Mouse (Mus musculus) midbrain, embryonic 13.5 days (tissue): ENCODE results near the gene Bmp2k. TPM values are rescaled to one million over a fixed set of nuclear protein-coding genes. Genes with fewer than 3 reads are reported as not detected.

Source experiments
- ATAC-seq: fragments of 200-750 bp; cut with Nextera tagmentation; 2 replicates; pipeline ENCODE4 v1.8.0; 2017; ENCODE audit warnings: mild to moderate bottlenecking, moderate TSS enrichment, moderate library complexity
- H3K27ac ChIP-seq: fragments of 300-500 bp; sonication (generic); 2 replicates; pipeline ENCODE4 v1.5.1; 2015; ENCODE audit warnings: inconsistent platforms, mild to moderate bottlenecking, moderate library complexity
- H3K27me3 ChIP-seq: fragments of 300-500 bp; sonication (generic); 2 replicates; pipeline ENCODE4 v1.6.1; 2015; ENCODE audit warnings: mild to moderate bottlenecking, inconsistent platforms
- H3K36me3 ChIP-seq: fragments of 300-500 bp; sonication (generic); 2 replicates; pipeline ENCODE4 v1.6.1; 2015; ENCODE audit warnings: mild to moderate bottlenecking, inconsistent platforms
- H3K4me1 ChIP-seq: fragments of 300-500 bp; sonication (generic); replicated peaks from 2 replicates; pipeline ENCODE4 v1.6.1; 2015; ENCODE audit warnings: inconsistent platforms
- H3K4me2 ChIP-seq: fragments of 300-500 bp; sonication (generic); replicated peaks from 2 replicates; pipeline ENCODE4 v1.6.1; 2015; ENCODE audit warnings: moderate library complexity, mild to moderate bottlenecking, inconsistent platforms
- H3K4me3 ChIP-seq: fragments of 300-500 bp; sonication (generic); replicated peaks from 2 replicates; pipeline ENCODE4 v1.5.1; 2015; ENCODE audit warnings: mild to moderate bottlenecking, inconsistent platforms
- H3K9ac ChIP-seq: fragments of 300-500 bp; sonication (generic); replicated peaks from 2 replicates; pipeline ENCODE4 v1.6.1; 2015; ENCODE audit warnings: mild to moderate bottlenecking, inconsistent platforms
- H3K9me3 ChIP-seq: fragments of 300-500 bp; sonication (generic); 2 replicates; pipeline ENCODE4 v1.6.1; 2016; ENCODE audit warnings: mild to moderate bottlenecking, inconsistent platforms
- WGBS: fragments of 180-500 bp; shearing (Covaris S2); methylation state at CpG from one replicate; pipeline ENCODE4 v1.1.7; 2015; 5-methylcytosine and 5-hydroxymethylcytosine counted together
- polyA plus RNA-seq: library from polyadenylated mRNA; unstranded; fragments of >200 nt; fragmentation: Nextera tagmentation; extraction: Ambion mirVana; gene quantifications from 2 replicates; pipeline ENCODE4 v1.2.1, GENCODE M21; 2015

Gene Bmp2k
- polyA plus RNA-seq, 1 experiment from 2014 or later, result 8.3 TPM

- 90% methylated on average over 3 of the region's 3 CpGs for WGBS
- ATAC-seq, result no peak
- Histone ChIP-seq H3K9ac (no peak overlapping the region), H3K27me3 (no peaks in the 10 kb centered on the region), H3K27ac (no peak overlapping the region), H3K4me2 (no peak overlapping the region), H3K36me3 (no peaks in the 10 kb centered on the region), H3K9me3 (no peaks in the 10 kb centered on the region), H3K4me3 (no peak overlapping the region), H3K4me1 (peaks cover 12% of the 10 kb centered on the region; the same call in 1 of the 2 replicates)
Observed at GRCm38 (mm10) chr5:96976150-96976549, 21.3 kb upstream of the Bmp2k start.

- no peaks in the 10 kb centered on the region for H3K36me3 ChIP-seq
- H3K4me3 ChIP-seq, result no peak overlapping the region
- no peak overlapping the region for H3K4me2 ChIP-seq
- no peaks in the 10 kb centered on the region for H3K27me3 ChIP-seq
- no peak overlapping the region for H3K9ac ChIP-seq
- H3K4me1 ChIP-seq, result peaks cover 12% of the 10 kb centered on the region; the same call in 1 of the 2 replicates
- ATAC-seq, result no peak
- 53% methylated on average over 13 of the region's 13 CpGs for WGBS
- no peaks in the 10 kb centered on the region for H3K9me3 ChIP-seq
- H3K27ac ChIP-seq, result no peak overlapping the region
Observed at GRCm38 (mm10) chr5:96979296-96980007, 18.0 kb upstream of the Bmp2k start.

GRCm38 (mm10) chr5:96980008-96980634 is 17.4 kb upstream of the Bmp2k start:
- no peaks in the 10 kb centered on the region for H3K9me3 ChIP-seq
- H3K27me3 ChIP-seq, result no peaks in the 10 kb centered on the region
- H3K4me2 ChIP-seq, result no peak overlapping the region
- H3K4me3 ChIP-seq, result no peak overlapping the region
- no peak overlapping the region for H3K9ac ChIP-seq
- H3K4me1 ChIP-seq, result peaks cover 12% of the 10 kb centered on the region; the same call in 1 of the 2 replicates
- ATAC-seq, result no peak
- 24% methylated on average over 15 of the region's 15 CpGs for WGBS
- H3K36me3 ChIP-seq, result no peaks in the 10 kb centered on the region
- no peak overlapping the region for H3K27ac ChIP-seq

GRCm38 (mm10) chr5:96981987-96982386 is 15.5 kb upstream of the Bmp2k start:
- Histone ChIP-seq H3K4me3 (no peak overlapping the region), H3K27me3 (no peaks in the 10 kb centered on the region), H3K4me2 (no peak overlapping the region), H3K36me3 (no peaks in the 10 kb centered on the region), H3K9me3 (no peaks in the 10 kb centered on the region), H3K27ac (no peak overlapping the region), H3K9ac (no peak overlapping the region), H3K4me1 (peaks cover 12% of the 10 kb centered on the region; the same call in 1 of the 2 replicates)
- ATAC-seq, result no peak
- 87% methylated on average over 3 of the region's 3 CpGs for WGBS

GRCm38 (mm10) chr5:96983142-96983541 is 14.3 kb upstream of the Bmp2k start:
- Histone ChIP-seq H3K9me3 (no peaks in the 10 kb centered on the region), H3K27ac (no peak overlapping the region)
- WGBS, result 88% methylated on average over 7 of the region's 7 CpGs

GRCm38 (mm10) chr5:96986850-96987249 is 10.6 kb upstream of the Bmp2k start:
- no peaks in the 10 kb centered on the region for H3K4me1 ChIP-seq
- H3K4me2 ChIP-seq, result no peak overlapping the region
- no peak for ATAC-seq
- H3K4me3 ChIP-seq, result no peak overlapping the region
- no peaks in the 10 kb centered on the region for H3K27me3 ChIP-seq
- H3K27ac ChIP-seq, result no peak overlapping the region
- H3K36me3 ChIP-seq, result no peaks in the 10 kb centered on the region
- H3K9ac ChIP-seq, result no peak overlapping the region
- no peaks in the 10 kb centered on the region for H3K9me3 ChIP-seq
- WGBS, result 93% methylated on average over 3 of the region's 3 CpGs

More at GRCm38 (mm10) chr5:96983142-96983541, 14.3 kb upstream of the Bmp2k start:
- no peak for ATAC-seq
- Histone ChIP-seq H3K9ac (no peak overlapping the region), H3K27me3 (no peaks in the 10 kb centered on the region), H3K4me2 (no peak overlapping the region), H3K4me3 (no peak overlapping the region), H3K4me1 (peaks cover 12% of the 10 kb centered on the region; the same call in 1 of the 2 replicates), H3K36me3 (no peaks in the 10 kb centered on the region)

GRCm38 (mm10) chr5:96988880-96989279 is 8.6 kb upstream of the Bmp2k start:
- H3K4me3 ChIP-seq, result no peak overlapping the region
- 87% methylated on average over 4 of the region's 4 CpGs for WGBS
- H3K9ac ChIP-seq, result no peak overlapping the region
- H3K4me2 ChIP-seq, result no peak overlapping the region
- H3K4me1 ChIP-seq, result no peaks in the 10 kb centered on the region
- no peak for ATAC-seq
- no peaks in the 10 kb centered on the region for H3K36me3 ChIP-seq
- H3K9me3 ChIP-seq, result no peaks in the 10 kb centered on the region
- no peaks in the 10 kb centered on the region for H3K27me3 ChIP-seq
- H3K27ac ChIP-seq, result no peak overlapping the region

- Histone ChIP-seq H3K9ac (no peak overlapping the region), H3K27me3 (no peaks in the 10 kb centered on the region), H3K36me3 (no peaks in the 10 kb centered on the region), H3K9me3 (no peaks in the 10 kb centered on the region), H3K4me2 (no peak overlapping the region), H3K4me3 (no peak overlapping the region), H3K4me1 (peaks cover 4% of the 10 kb centered on the region), H3K27ac (no peak overlapping the region)
- no peak for ATAC-seq
- 96% methylated on average over 6 of the region's 6 CpGs for WGBS
Observed at GRCm38 (mm10) chr5:96991156-96991555, 6.3 kb upstream of the Bmp2k start.

- no peaks in the 10 kb centered on the region for H3K9me3 ChIP-seq
- H3K4me3 ChIP-seq, result no peak overlapping the region
- H3K27ac ChIP-seq, result no peak overlapping the region
- H3K4me2 ChIP-seq, result no peak overlapping the region
- H3K4me1 ChIP-seq, result peaks cover 10% of the 10 kb centered on the region
- ATAC-seq, result no peak
- H3K9ac ChIP-seq, result no peak overlapping the region
- H3K27me3 ChIP-seq, result no peaks in the 10 kb centered on the region
- 88% methylated on average over 5 of the region's 5 CpGs for WGBS
- no peaks in the 10 kb centered on the region for H3K36me3 ChIP-seq
Observed at GRCm38 (mm10) chr5:96992651-96993050, 4.8 kb upstream of the Bmp2k start.

- Histone ChIP-seq H3K4me3 (no peak overlapping the region), H3K9me3 (no peaks in the 10 kb centered on the region), H3K36me3 (no peaks in the 10 kb centered on the region), H3K4me1 (peaks cover 10% of the 10 kb centered on the region), H3K9ac (no peak overlapping the region), H3K4me2 (no peak overlapping the region), H3K27me3 (no peaks in the 10 kb centered on the region), H3K27ac (no peak overlapping the region)
- WGBS, result 80% methylated on average over 8 of the region's 8 CpGs
- ATAC-seq, result no peak
Observed at GRCm38 (mm10) chr5:96993057-96993456, 4.4 kb upstream of the Bmp2k start.

GRCm38 (mm10) chr5:96995791-96996190 is 1.7 kb upstream of the Bmp2k start:
- WGBS, result 78% methylated on average over 5 of the region's 5 CpGs
- Histone ChIP-seq H3K27me3 (peaks cover 2% of the 10 kb centered on the region; the same call in 1 of the 2 replicates), H3K36me3 (no peaks in the 10 kb centered on the region), H3K27ac (no peak overlapping the region), H3K4me3 (no peak overlapping the region), H3K9me3 (no peaks in the 10 kb centered on the region), H3K9ac (no peak overlapping the region), H3K4me2 (no peak overlapping the region), H3K4me1 (peaks cover 28% of the 10 kb centered on the region)
- ATAC-seq, result no peak

GRCm38 (mm10) chr5:96996401-96997309 is 834 bp upstream of the Bmp2k start:
- Histone ChIP-seq H3K27me3 (peaks cover 2% of the 10 kb centered on the region; the same call in 1 of the 2 replicates), H3K27ac (peak overlapping the region; percentile 86), H3K9ac (peak overlapping the region; percentile 87), H3K4me2 (peak overlapping the region; percentile 90), H3K4me3 (peak overlapping the region; percentile 82), H3K4me1 (peaks cover 28% of the 10 kb centered on the region), H3K36me3 (no peaks in the 10 kb centered on the region), H3K9me3 (no peaks in the 10 kb centered on the region)
- 19% methylated on average over 39 of the region's 39 CpGs for WGBS
- ATAC-seq, result no peak; the same call in 1 of the 2 replicates
